Mouse (Mus musculus) sigmoid colon, adult 10 weeks (tissue): ENCODE measurements around the gene Cyp2c29. TPM values are rescaled to one million over a fixed set of nuclear protein-coding genes. Genes with fewer than 3 reads are reported as not detected.

Source experiments
- polyA plus RNA-seq: library from polyadenylated mRNA; stranded (reverse); fragments of 350-450 nt; fragmentation: Illumina TruSeq; extraction: RNeasy Lipid Tissue Mini Kit (QIAGEN cat#74804); gene quantifications from one replicate; pipeline ENCODE4 v1.2.3, GENCODE M21; 2014; ENCODE audit warnings: low read depth, low replicate concordance

The Cyp2c29 gene
- not detected for polyA plus RNA-seq

GRCm38 (mm10) chr19:39269105-39269504 is at the start of gene Cyp2c29:
Cyp2c29 (plus strand) TSS chr19:39269405.

Other genes starting within 250 kb of the Cyp2c29 start
- 135 TPM for gene Cyp2c65, start 208.4 kb upstream of the Cyp2c29 start, polyA plus RNA-seq
- 0.41 TPM for gene Cyp2c66, start 155.5 kb upstream of the Cyp2c29 start, polyA plus RNA-seq
- not detected for gene Cyp2c38, start 193.7 kb downstream of the Cyp2c29 start, polyA plus RNA-seq
- gene Cyp2c39, start 241.5 kb downstream of the Cyp2c29 start, polyA plus RNA-seq = not detected